8 mouse cellular contexts compared by ENCODE assay signal in genomic region chr9:95405511-95405945, GRCm38 (mm10). TPM values are rescaled to one million over a fixed set of nuclear protein-coding genes. Genes with fewer than 3 reads are reported as not detected.
DNase-seq lines count a peak whose midpoint lies in the region; ATAC-seq and TF ChIP-seq lines count a peak whose summit lies in the region.

No protein-coding gene starts in this region.

- WGBS in hindbrain, embryonic 12.5 days: 1% methylated on average over 27 of the region's 30 CpGs
- 1% methylated on average over 29 of the region's 30 CpGs for WGBS in lung, embryonic 15.5 days

- DNase-seq in cerebellum, adult 9-10 months: peak; percentile 42
- peak; percentile 85 for DNase-seq in frontal cortex, postnatal 14 days (ENCODE audit: low spot score in 2 of 2)
- peak; percentile 91 to 93 for DNase-seq in layer of hippocampus, postnatal 10 days (ENCODE audit: low spot score in 2 of 2)
- DNase-seq in ovary, postnatal 36 days (ENCODE audit: low spot score): peak; percentile 76
- peak; percentile 93 for DNase-seq in thymus, postnatal 4 days

- TF ChIP-seq CTCF in E14TG2a.4 (conservative IDR thresholded peaks at IDR 0.05; ENCODE audit: low read length): 0 out of 2 replicates have a peak, but pooled peaks have one; percentile 4

- peak; percentile 20 for ATAC-seq in hindbrain, embryonic 12.5 days (ENCODE audit: low FRiP score)
- ATAC-seq in lung, embryonic 15.5 days (ENCODE audit: borderline replicate concordance, extremely low read depth, low FRiP score, low TSS enrichment): peak; percentile 11; the same call in 1 of the 2 replicates

- H3K4me3 ChIP-seq in E14TG2a.4 (replicated peaks; ENCODE audit: low read length): peak overlapping the region; percentile 86
- H3K4me3 ChIP-seq in hindbrain, embryonic 12.5 days: peak overlapping the region; percentile 83
- H3K4me3 ChIP-seq in lung, embryonic 15.5 days: peak overlapping the region; percentile 55

- peaks cover 21% of the 10 kb centered on the region for H3K4me1 ChIP-seq in E14TG2a.4 (replicated peaks; ENCODE audit: low read depth, low read length)
- peaks cover 16% of the 10 kb centered on the region for H3K4me1 ChIP-seq in hindbrain, embryonic 12.5 days
- H3K4me1 ChIP-seq in lung, embryonic 15.5 days: peaks cover 26% of the 10 kb centered on the region

- peak overlapping the region; percentile 86; the same call in 1 of the 2 replicates for H3K27ac ChIP-seq in hindbrain, embryonic 12.5 days
- no peak overlapping the region for H3K27ac ChIP-seq in lung, embryonic 15.5 days

- H3K9me3 ChIP-seq in E14TG2a.4 (ENCODE audit: low read length): no peaks in the 10 kb centered on the region
- no peaks in the 10 kb centered on the region for H3K9me3 ChIP-seq in hindbrain, embryonic 12.5 days (replicated peaks)
- no peaks in the 10 kb centered on the region for H3K9me3 ChIP-seq in lung, embryonic 15.5 days

- peak overlapping the region; percentile 96 for H3K4me2 ChIP-seq in hindbrain, embryonic 12.5 days (replicated peaks)
- H3K4me2 ChIP-seq in lung, embryonic 15.5 days: peak overlapping the region; percentile 82

- H3K36me3 ChIP-seq in E14TG2a.4 (ENCODE audit: insufficient read depth, low read length): no peaks in the 10 kb centered on the region
- H3K36me3 ChIP-seq in hindbrain, embryonic 12.5 days: no peaks in the 10 kb centered on the region
- no peaks in the 10 kb centered on the region for H3K36me3 ChIP-seq in lung, embryonic 15.5 days

- peaks cover 77% of the 10 kb centered on the region for H3K27me3 ChIP-seq in E14TG2a.4 (ENCODE audit: insufficient read depth, low read length)
- H3K27me3 ChIP-seq in hindbrain, embryonic 12.5 days: no peaks in the 10 kb centered on the region
- H3K27me3 ChIP-seq in lung, embryonic 15.5 days: peaks cover 41% of the 10 kb centered on the region

- H3K9ac ChIP-seq in hindbrain, embryonic 12.5 days: peak overlapping the region; percentile 86
- peak overlapping the region; percentile 62 for H3K9ac ChIP-seq in lung, embryonic 15.5 days

RNA-seq across cellular contexts. Expression of gene Chst2, which starts 1.0 kb away (rescaled TPM):
- polyA plus RNA-seq in hindbrain, embryonic 12.5 days (2016; fragmentation: Nextera tagmentation; extraction: Ambion mirVana): 7.5 and 9.1 TPM in 2 replicates
- 100 to 1,000 TPM; 138 to 140 TPM for total RNA-seq in layer of hippocampus, postnatal 10 days (2021)
- polyA plus RNA-seq in lung, embryonic 15.5 days (2015; fragmentation: Nextera tagmentation; extraction: Ambion mirVana): 12.1 and 12.2 TPM in 2 replicates

Comparison
In these comparisons a context has a peak if more than half of its experiments do, and no peak if none do; other contexts are left out.
1. DNase-seq: peak in every context shown above with its lines; median percentile 93 in thymus, postnatal 4 days; 92 in layer of hippocampus, postnatal 10 days; 85 in frontal cortex, postnatal 14 days; 76 in ovary, postnatal 36 days; 42 in cerebellum, adult 9-10 months.